Comparison of ENCODE assay signal across 17 mouse cellular contexts in the genomic region with DNA sequence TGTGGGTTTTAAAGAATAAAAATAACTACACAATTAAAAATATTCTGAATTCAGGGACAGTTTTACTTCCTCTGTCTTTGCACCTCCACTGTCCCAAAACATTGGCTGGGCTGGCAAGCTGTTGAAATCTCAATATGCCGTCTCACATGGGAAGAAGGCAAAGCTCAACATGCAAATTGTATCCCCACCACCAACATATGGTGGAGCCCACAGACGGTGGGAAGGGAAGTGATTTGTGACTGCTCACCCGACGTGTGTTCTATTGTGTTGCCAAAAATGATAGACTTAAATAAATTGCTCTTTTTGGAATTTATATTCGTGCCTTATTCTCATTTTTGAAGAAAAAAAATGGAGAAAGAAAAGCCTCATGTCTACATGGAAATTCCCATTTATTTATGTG.
"Had no signal": no experiment of that assay in that cellular context is flagged by ENCODE, and none has a peak within 500 bp of the region (broad histone marks: within the 10 kb centered on the region; RNA-seq: fewer than 3 reads in every experiment).

No protein-coding gene starts in this region.

- ATAC-seq: lung, postnatal 0 days; midbrain, embryonic 13.5 days; midbrain, embryonic 15.5 days had no signal

- H3K4me1 ChIP-seq: lung, embryonic 15.5 days; megakaryocyte, embryonic 14.5 days; midbrain, embryonic 13.5 days; midbrain, embryonic 15.5 days; neural tube, embryonic 12.5 days had no signal

- H3K27me3 ChIP-seq: lung, embryonic 15.5 days; megakaryocyte, embryonic 14.5 days; midbrain, embryonic 13.5 days; midbrain, embryonic 15.5 days; neural tube, embryonic 12.5 days; stomach, embryonic 15.5 days had no signal

- H3K9me3 ChIP-seq: lung, embryonic 15.5 days; megakaryocyte, embryonic 14.5 days; midbrain, embryonic 13.5 days; midbrain, embryonic 15.5 days; neural tube, embryonic 12.5 days; stomach, embryonic 15.5 days had no signal

- H3K27ac ChIP-seq: lung, embryonic 15.5 days; macrophage; midbrain, embryonic 13.5 days; midbrain, embryonic 15.5 days; neural tube, embryonic 12.5 days; stomach, embryonic 15.5 days; stomach, postnatal 0 days had no signal

- H3K4me3 ChIP-seq: lung, embryonic 15.5 days; megakaryocyte, embryonic 14.5 days; midbrain, embryonic 13.5 days; midbrain, embryonic 15.5 days; neural tube, embryonic 12.5 days; stomach, embryonic 15.5 days had no signal

- H3K4me2 ChIP-seq: lung, embryonic 15.5 days; midbrain, embryonic 11.5 days; midbrain, embryonic 13.5 days; midbrain, embryonic 15.5 days; neural tube, embryonic 12.5 days; stomach, embryonic 15.5 days had no signal

- H3K9ac ChIP-seq: lung, embryonic 15.5 days; midbrain, embryonic 13.5 days; midbrain, embryonic 15.5 days; neural tube, embryonic 12.5 days; stomach, embryonic 15.5 days had no signal

- H3K36me3 ChIP-seq: lung, embryonic 15.5 days; midbrain, embryonic 13.5 days; midbrain, embryonic 15.5 days; neural tube, embryonic 12.5 days; stomach, embryonic 15.5 days had no signal

- DNase-seq: lung, adult 2 months; lung, postnatal 14 days; lung, postnatal 36 days; right cerebral cortex, postnatal 14 days; thymus, adult 2 months; thymus, postnatal 25 days; thymus, postnatal 4 days had no signal
